Mouse (Mus musculus) CD4-positive, CD25-positive, alpha-beta regulatory T cell, adult 4 months (primary cell): Measurements from ENCODE around the gene Gpalpp1. TPM values are rescaled to one million over a fixed set of nuclear protein-coding genes. Genes with fewer than 3 reads are reported as not detected.

Source experiments
- ATAC-seq: one replicate; pipeline ENCODE4 v1.8.0; 2017
- polyA plus RNA-seq, 2 experiments: library from polyadenylated mRNA; unstranded; fragments of 100-300 nt; shearing (Covaris generic); gene quantifications; one replicate each; pipeline ENCODE4 v1.2.1; 2017

Gene Gpalpp1
- 10 to 100 TPM; 10.7 to 13.2 TPM for polyA plus RNA-seq

- peak; percentile 98 for ATAC-seq
These were observed at the start of gene Gpalpp1, which contains the start of gene Nufip1 for GRCm38 (mm10) chr14:76110396-76111221. TSS of gene Gpalpp1 (minus strand) at chr14:76110760. TSS of gene Nufip1 (plus strand) at chr14:76110891.

DNA sequence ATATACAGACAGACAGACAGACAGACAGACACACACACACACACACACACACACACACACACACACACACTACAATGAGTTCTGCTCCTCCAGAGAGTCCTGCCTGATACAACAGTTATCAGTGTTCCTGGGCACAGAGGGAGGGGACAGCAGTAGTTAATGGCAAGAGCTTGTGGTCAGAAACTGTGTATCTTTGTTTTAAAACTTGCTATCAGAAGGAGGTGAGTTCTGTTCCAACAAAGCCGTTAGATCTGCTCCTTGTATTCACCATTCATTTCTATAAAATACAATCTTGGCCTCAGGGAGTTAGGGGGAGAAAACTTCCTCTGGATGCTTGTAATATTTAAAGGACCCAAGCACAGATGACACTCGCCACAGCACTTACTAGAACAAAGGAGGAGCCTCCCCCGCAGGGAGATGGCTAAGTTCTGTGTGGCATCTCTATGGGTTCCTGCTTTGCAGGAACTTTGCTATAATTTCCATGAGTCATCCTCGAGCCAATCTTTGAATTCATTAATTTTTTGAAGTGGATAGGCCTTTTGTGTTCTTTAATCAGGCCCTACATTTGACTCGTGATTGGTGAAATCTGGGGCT is 47.7 kb upstream of the Gpalpp1 start:
- no peak for ATAC-seq

- ATAC-seq = no peak
These were observed 43.3 kb upstream of the Gpalpp1 start for GRCm38 (mm10) chr14:76153828-76154227.

GRCm38 (mm10) chr14:76153003-76153675 is 42.6 kb upstream of the Gpalpp1 start:
- ATAC-seq = peak; percentile 57

DNA sequence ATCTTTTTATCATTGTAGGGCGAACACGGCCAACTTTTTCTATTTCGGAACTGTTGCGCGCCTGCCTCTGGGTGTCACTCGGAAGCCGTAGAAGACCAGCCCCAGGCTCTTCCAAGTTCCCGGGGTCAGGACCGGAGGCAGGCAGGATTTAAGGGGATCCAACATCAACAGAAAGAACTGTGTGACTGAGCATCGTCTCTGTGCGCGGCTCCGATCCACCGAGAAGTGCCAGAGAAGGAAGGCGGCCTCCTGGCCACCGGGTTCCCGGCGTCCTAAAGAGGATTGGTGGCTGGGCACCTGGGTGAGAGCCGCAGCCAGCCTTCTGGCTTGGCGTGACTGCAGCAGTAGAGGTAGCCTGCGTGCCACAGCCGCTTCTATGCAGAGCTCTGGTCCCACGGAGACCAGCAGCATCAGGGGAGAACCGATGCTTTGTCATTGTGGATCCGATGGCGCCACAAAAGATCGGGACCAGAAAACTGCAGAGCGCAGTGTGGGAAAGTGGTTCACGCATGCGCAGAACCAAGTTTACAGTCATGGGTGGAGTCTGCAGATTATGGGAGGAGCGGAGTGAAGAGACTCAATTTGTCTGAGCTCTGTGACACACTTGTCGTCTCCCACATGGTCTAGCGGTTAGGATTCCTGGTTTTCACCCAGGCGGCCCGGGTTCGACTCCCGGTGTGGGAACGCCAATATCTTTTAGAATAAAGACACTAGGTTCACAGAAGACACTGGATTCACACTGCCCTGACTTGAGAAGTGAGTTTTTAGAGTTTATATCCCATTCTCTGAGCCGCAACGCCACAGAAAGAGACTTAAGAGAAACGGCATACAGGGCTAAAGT is 41.8 kb upstream of the Gpalpp1 start:
- peak; percentile 85 for ATAC-seq

- no peak for ATAC-seq
These were observed 41.2 kb upstream of the Gpalpp1 start for GRCm38 (mm10) chr14:76151820-76152161.

GRCm38 (mm10) chr14:76151011-76151410 is 40.5 kb upstream of the Gpalpp1 start:
- no peak for ATAC-seq

DNA sequence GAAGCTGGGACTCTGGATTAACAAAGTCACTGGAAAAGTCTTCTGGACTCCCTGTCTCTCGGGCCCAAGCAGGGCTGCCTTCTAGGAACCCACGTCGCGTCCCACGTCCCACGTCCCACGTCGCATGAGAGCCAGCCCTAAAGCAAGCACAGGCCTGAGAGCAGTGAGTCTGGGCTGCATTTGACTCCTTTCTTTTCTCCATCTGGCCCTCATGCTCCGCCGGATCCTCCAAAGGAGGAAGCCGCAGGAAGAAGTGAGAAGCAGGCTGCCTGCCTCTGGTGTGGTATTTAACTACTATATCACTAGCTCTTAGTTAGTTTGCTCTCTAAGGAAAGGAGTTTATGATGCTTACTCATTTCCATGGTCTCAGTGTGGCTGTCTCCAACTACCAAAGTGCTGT is 39.9 kb upstream of the Gpalpp1 start:
- no peak for ATAC-seq

DNA sequence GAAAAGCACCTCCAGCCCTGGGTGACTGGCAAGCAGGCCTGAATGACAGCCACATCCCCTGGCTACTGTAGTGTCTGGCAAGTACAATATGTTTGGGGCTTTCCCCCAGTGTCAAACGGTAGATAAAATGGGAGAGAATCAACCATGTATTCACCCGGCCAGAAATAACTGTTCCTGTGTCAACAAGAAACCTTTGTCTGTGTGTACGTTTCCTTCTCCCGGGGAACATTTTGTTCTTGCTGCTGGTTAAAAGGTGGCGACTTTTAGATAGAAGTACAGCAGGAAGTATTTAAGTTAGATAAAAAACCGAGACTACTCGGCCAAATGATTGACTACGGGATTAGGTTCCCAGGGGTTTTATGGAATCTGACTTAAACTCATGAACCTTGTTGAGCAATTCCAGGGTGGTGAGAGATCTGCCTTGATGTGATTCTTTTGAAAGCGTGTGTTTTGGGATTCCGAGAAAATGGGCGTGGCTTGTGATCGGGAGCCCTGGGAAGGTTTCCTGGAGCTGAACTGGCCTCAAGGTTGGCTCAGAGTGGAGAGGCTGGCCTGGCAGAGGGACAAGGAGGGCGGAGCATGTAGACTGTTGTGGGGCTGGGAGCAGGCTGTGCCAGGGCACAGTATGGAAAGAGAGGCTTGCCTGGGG is 39.1 kb upstream of the Gpalpp1 start:
- no peak for ATAC-seq

GRCm38 (mm10) chr14:76148294-76148693 is 37.7 kb upstream of the Gpalpp1 start:
- ATAC-seq = no peak

- ATAC-seq = no peak
These were observed 36.5 kb upstream of the Gpalpp1 start for GRCm38 (mm10) chr14:76147061-76147460.

DNA sequence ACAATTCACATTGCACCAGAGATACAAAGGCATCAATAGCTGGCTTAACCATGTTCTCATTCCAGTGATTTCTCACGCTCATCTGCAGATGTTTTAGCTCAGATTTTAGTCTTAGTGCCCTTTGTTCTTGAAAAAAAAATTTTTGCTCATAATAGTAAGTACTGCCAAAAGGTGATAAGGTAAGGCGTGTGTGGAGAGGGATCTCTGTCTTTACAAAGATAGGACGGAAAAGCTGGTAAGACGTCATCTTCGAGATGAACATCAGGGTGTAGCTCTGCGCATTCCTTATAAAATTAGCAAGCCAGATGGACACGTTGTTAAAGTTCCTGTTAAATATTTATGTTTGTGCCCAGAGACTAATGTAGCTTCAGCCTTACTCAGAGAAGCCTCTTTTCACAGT is 35.3 kb upstream of the Gpalpp1 start:
- ATAC-seq = no peak

- no peak for ATAC-seq
These were observed 34.7 kb upstream of the Gpalpp1 start for GRCm38 (mm10) chr14:76145248-76145647.

GRCm38 (mm10) chr14:76134975-76135374 is 24.4 kb upstream of the Gpalpp1 start:
- ATAC-seq = no peak

DNA sequence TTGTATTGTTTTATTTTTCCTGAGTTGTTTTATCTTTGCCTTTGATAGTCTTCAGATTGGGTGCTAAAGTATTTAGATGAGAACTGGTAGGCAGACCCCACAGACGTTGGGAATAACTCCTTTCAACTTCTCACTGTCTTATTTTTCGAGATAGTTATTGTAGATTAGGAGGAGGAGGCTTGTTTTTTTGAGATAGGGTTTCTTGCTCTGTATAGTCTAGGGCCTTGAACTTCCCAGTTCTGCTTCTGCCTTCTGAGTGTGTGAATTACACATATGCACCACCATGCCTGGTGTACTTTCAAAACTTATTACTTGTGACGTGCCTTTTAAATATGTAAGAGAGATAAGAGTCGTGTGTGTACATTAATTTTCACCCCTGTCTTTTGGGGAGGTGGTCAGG is 17.6 kb upstream of the Gpalpp1 start:
- ATAC-seq = no peak

- no peak for ATAC-seq
These were observed 16.8 kb upstream of the Gpalpp1 start for GRCm38 (mm10) chr14:76127311-76127710.

DNA sequence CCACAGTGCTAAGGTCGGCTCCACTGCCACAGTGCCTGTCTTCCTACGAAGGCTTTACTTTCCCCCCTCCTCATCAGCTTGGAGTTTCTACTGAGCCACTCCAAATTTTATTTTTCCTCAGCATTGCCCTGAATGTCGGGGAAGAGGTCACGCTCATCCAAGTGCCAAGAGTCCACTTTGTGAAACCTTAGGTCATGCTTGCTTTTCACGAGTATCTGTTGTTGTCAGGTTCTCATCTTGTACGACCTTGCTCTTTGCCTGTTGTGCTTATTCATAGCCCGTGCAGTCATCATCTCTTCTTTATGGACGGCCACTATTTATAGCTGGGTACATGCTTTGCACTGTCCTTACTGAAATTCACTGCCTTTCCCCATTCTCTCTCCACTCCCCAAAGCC is 12.1 kb upstream of the Gpalpp1 start:
- no peak for ATAC-seq

- ATAC-seq = peak; percentile 69
These were observed 11.5 kb upstream of the Gpalpp1 start for GRCm38 (mm10) chr14:76121901-76122662.

- no peak for ATAC-seq
These were observed 9.9 kb upstream of the Gpalpp1 start for GRCm38 (mm10) chr14:76120472-76120871.

- ATAC-seq = peak; percentile 71
These were observed 8.4 kb upstream of the Gpalpp1 start for GRCm38 (mm10) chr14:76118963-76119362.

GRCm38 (mm10) chr14:76115744-76116143 is 5.2 kb upstream of the Gpalpp1 start:
- no peak for ATAC-seq
